Mouse (Mus musculus) thymus, adult 2 months (tissue): ENCODE results near the gene Fsd1.

ENCODE experiments used
- CTCF ChIP-seq: fragments of 200-500 bp; IDR thresholded peaks from 2 replicates; pipeline ENCODE4 v1.5.1; 2012; ENCODE audit warnings: mild to moderate bottlenecking, control low read depth, low read length, moderate library complexity, borderline replicate concordance; ENCODE audit not compliant: control insufficient read depth, poor library complexity, insufficient read depth; ENCODE audit errors: extremely low read depth
- POLR2A ChIP-seq: fragments of 200-500 bp; IDR thresholded peaks from 2 replicates; pipeline ENCODE4 v1.6.1; 2012; ENCODE audit warnings: mild to moderate bottlenecking, low read length, control low read depth, moderate library complexity; ENCODE audit not compliant: control insufficient read depth, poor library complexity, insufficient read depth; ENCODE audit errors: extremely low read depth

GRCm38 (mm10) chr17:56021161-56021910 lies 35.0 kb downstream of the Fsd1 start:
- TF ChIP-seq CTCF (no peak), POLR2A (no peak)
